Mouse (Mus musculus): ENCODE results near the gene Ralb. TPM values are rescaled to one million over a fixed set of nuclear protein-coding genes. Genes with fewer than 3 reads are reported as not detected.

The Ralb gene
- polyA plus RNA-seq, 1 experiment from 2014 or later = 151 TPM

GRCm38 (mm10) chr1:119422460-119423015, 82.1 kb downstream of the Ralb start:
- Histone ChIP-seq H3K36me3 (ENCODE audit: insufficient read depth, low read length) (no peaks in the 10 kb centered on the region), H3K27me3 (replicated peaks; ENCODE audit: insufficient read depth, low read length) (peaks cover 54% of the 10 kb centered on the region), H3K4me1 (ENCODE audit: insufficient read depth, low read depth, low read length) (peaks cover 6% of the 10 kb centered on the region; the same call in 1 of the 2 replicates), H3K9me3 (ENCODE audit: low read length) (no peaks in the 10 kb centered on the region), H3K4me2 (replicated peaks; ENCODE audit: low read depth, low read length) (peak overlapping the region; percentile 100), H3K4me3 (ENCODE audit: low read depth, low read length) (peak overlapping the region; percentile 65), H3K27ac (ENCODE audit: low read length) (no peak overlapping the region), H3K9ac (replicated peaks; ENCODE audit: low read depth) (0 out of 2 replicates have a peak overlapping the region, but pooled peaks have one; percentile 12)
- ATAC-seq (no peak), DNase-seq (ENCODE audit: low spot score) (no peak)
- 2% methylated on average over 27 of the region's 32 CpGs for WGBS
- peak; percentile 24; the same call in 1 of the 2 replicates for TF ChIP-seq CTCF (IDR thresholded peaks at IDR 0.05)
- no peak for TF ChIP-seq EP300 (IDR thresholded peaks at IDR 0.05)

- peaks cover 6% of the 10 kb centered on the region; the same call in 1 of the 2 replicates for H3K4me1 ChIP-seq (ENCODE audit: insufficient read depth, low read depth, low read length)
- TF ChIP-seq CTCF (IDR thresholded peaks at IDR 0.05) (no peak), EP300 (IDR thresholded peaks at IDR 0.05) (no peak)
- peaks cover 60% of the 10 kb centered on the region for H3K27me3 ChIP-seq (replicated peaks; ENCODE audit: insufficient read depth, low read length)
- peak; percentile 36 for DNase-seq (ENCODE audit: low spot score)
- peak within 1 kb of the TSS; percentile 100 for H3K4me2 ChIP-seq (replicated peaks; ENCODE audit: low read depth, low read length)
- no peak within 1 kb of the TSS for H3K27ac ChIP-seq (ENCODE audit: low read length)
- no peaks in the 10 kb centered on the region for H3K9me3 ChIP-seq (ENCODE audit: low read length)
- peak within 1 kb of the TSS; percentile 65 for H3K4me3 ChIP-seq (ENCODE audit: low read depth, low read length)
- no peaks in the 10 kb centered on the region for H3K36me3 ChIP-seq (ENCODE audit: insufficient read depth, low read length)
- ATAC-seq = peak; percentile 30
- WGBS = under 1% methylated on average over 46 of the region's 92 CpGs
- H3K9ac ChIP-seq (replicated peaks; ENCODE audit: low read depth) = peak within 1 kb of the TSS; percentile 36; the same call in 1 of the 2 replicates
Observed at GRCm38 (mm10) chr1:119421576-119422421, 82.8 kb downstream of the Ralb start, which contains the start of gene Inhbb. TSS of gene Inhbb (minus strand) at chr1:119422248.

- Histone ChIP-seq H3K9ac (replicated peaks; ENCODE audit: low read depth) (peak overlapping the region; percentile 36; the same call in 1 of the 2 replicates), H3K27me3 (replicated peaks; ENCODE audit: insufficient read depth, low read length) (peaks cover 61% of the 10 kb centered on the region), H3K4me1 (ENCODE audit: insufficient read depth, low read depth, low read length) (peaks cover 6% of the 10 kb centered on the region; the same call in 1 of the 2 replicates), H3K4me2 (replicated peaks; ENCODE audit: low read depth, low read length) (peak overlapping the region; percentile 100), H3K9me3 (ENCODE audit: low read length) (no peaks in the 10 kb centered on the region), H3K36me3 (ENCODE audit: insufficient read depth, low read length) (no peaks in the 10 kb centered on the region), H3K27ac (ENCODE audit: low read length) (no peak overlapping the region), H3K4me3 (ENCODE audit: low read depth, low read length) (peak overlapping the region; percentile 65)
- ATAC-seq (peak; percentile 76), DNase-seq (ENCODE audit: low spot score) (peak; percentile 60)
- TF ChIP-seq CTCF (IDR thresholded peaks at IDR 0.05) (no peak), EP300 (IDR thresholded peaks at IDR 0.05) (no peak)
- 4% methylated on average over 25 of the region's 78 CpGs for WGBS
Observed at GRCm38 (mm10) chr1:119420984-119421575, 83.5 kb downstream of the Ralb start.

Other genes with a start within 250 kb of the Ralb start
- gene Inhbb, start 82.5 kb downstream of the Ralb start, polyA plus RNA-seq (2015; fragmentation: Nextera tagmentation; extraction: Ambion mirVana) = 2.4 and 2.9 TPM in 2 replicates
- gene Tmem185b, start 21.4 kb upstream of the Ralb start, polyA plus RNA-seq (2015; fragmentation: Nextera tagmentation; extraction: Ambion mirVana) = 23.1 and 25.8 TPM in 2 replicates
- 54.7 and 69.5 TPM in 2 replicates for gene Epb41l5, start 144.2 kb upstream of the Ralb start, polyA plus RNA-seq (2015; fragmentation: Nextera tagmentation; extraction: Ambion mirVana)